Comparison of ENCODE assay signal across 15 mouse cellular contexts in genomic region chr11:76069816-76070215, GRCm38 (mm10).
"Had no signal": no experiment of that assay in that cellular context is flagged by ENCODE, and none has a peak within 500 bp of the region (broad histone marks: within the 10 kb centered on the region; RNA-seq: fewer than 3 reads in every experiment).

No protein-coding gene starts in this region.

- H3K4me2 ChIP-seq: liver, embryonic 13.5 days; lung, embryonic 15.5 days; midbrain, embryonic 11.5 days; midbrain, embryonic 15.5 days; neural tube, embryonic 12.5 days had no signal

- ATAC-seq: liver, postnatal 0 days; midbrain, embryonic 15.5 days had no signal

- H3K9ac ChIP-seq: liver, embryonic 13.5 days; liver, postnatal 0 days; lung, embryonic 15.5 days; midbrain, embryonic 15.5 days; neural tube, embryonic 12.5 days had no signal

- H3K9me3 ChIP-seq: limb, embryonic 10.5 days; liver, embryonic 13.5 days; lung, embryonic 15.5 days; megakaryocyte, embryonic 14.5 days; midbrain, embryonic 15.5 days; neural tube, embryonic 12.5 days had no signal

- H3K36me3 ChIP-seq: lung, embryonic 15.5 days had no signal

- H3K27ac ChIP-seq: left cerebral cortex, adult 2 months; limb, embryonic 10.5 days; liver, embryonic 13.5 days; lung, embryonic 15.5 days; macrophage; midbrain, embryonic 15.5 days; neural tube, embryonic 12.5 days had no signal

- H3K4me3 ChIP-seq: left cerebral cortex, adult 2 months; limb, embryonic 10.5 days; liver, embryonic 13.5 days; lung, embryonic 15.5 days; megakaryocyte, embryonic 14.5 days; midbrain, embryonic 15.5 days; neural tube, embryonic 12.5 days had no signal

- H3K27me3 ChIP-seq: liver, embryonic 13.5 days; lung, embryonic 15.5 days; megakaryocyte, embryonic 14.5 days; midbrain, embryonic 15.5 days; neural tube, embryonic 12.5 days had no signal

- DNase-seq: kidney, postnatal 25 days; liver, embryonic 13.5 days; liver, postnatal 0 days; lung, postnatal 14 days; spleen, adult 18-20 months; thymus, adult 18-20 months; thymus, postnatal 25 days had no signal

- H3K4me1 ChIP-seq: liver, embryonic 13.5 days; megakaryocyte, embryonic 14.5 days; midbrain, embryonic 15.5 days; neural tube, embryonic 12.5 days had no signal
